Mouse (Mus musculus): ENCODE measurements around the gene Prr5. TPM values are rescaled to one million over a fixed set of nuclear protein-coding genes. Genes with fewer than 3 reads are reported as not detected.

The Prr5 gene
- polyA plus RNA-seq, 1 experiment from 2014 or later, result 20.4 TPM

Other genes starting within 250 kb of the Prr5 start
- gene Shisal1, start 222.5 kb upstream of the Prr5 start, polyA plus RNA-seq (2014; fragmentation: Nextera tagmentation; extraction: Ambion mirVana), result 0.25 and 0.51 TPM in 2 replicates
- gene Rtl6, start 111.8 kb upstream of the Prr5 start, polyA plus RNA-seq (2014; fragmentation: Nextera tagmentation; extraction: Ambion mirVana), result 4.7 and 5.2 TPM in 2 replicates
- 0.93 and 1.3 TPM in 2 replicates for gene Arhgap8, start 50.4 kb downstream of the Prr5 start, polyA plus RNA-seq (2014; fragmentation: Nextera tagmentation; extraction: Ambion mirVana)
- gene Phf21b, start 186.4 kb downstream of the Prr5 start, polyA plus RNA-seq (2014; fragmentation: Nextera tagmentation; extraction: Ambion mirVana), result 0.26 and 0.62 TPM in 2 replicates